Mouse (Mus musculus): ENCODE results near the gene Mcam. TPM values are rescaled to one million over a fixed set of nuclear protein-coding genes. Genes with fewer than 3 reads are reported as not detected.

Mcam gene
- polyA plus RNA-seq, 1 experiment from 2014 or later: 12.0 TPM

- DNase-seq (ENCODE audit: low spot score): no peak
- Histone ChIP-seq H3K9me3 (replicated peaks) (no peaks in the 10 kb centered on the region), H3K27me3 (ENCODE audit: low read depth, poor library complexity, severe bottlenecking) (peaks cover 81% of the 10 kb centered on the region), H3K4me3 (no peak overlapping the region), H3K4me1 (peaks cover 79% of the 10 kb centered on the region), H3K36me3 (0 out of 2 replicates have a peak, but pooled peaks cover 4% of the 10 kb centered on the region), H3K27ac (replicated peaks) (0 out of 2 replicates have a peak overlapping the region, but pooled peaks have one; percentile 92)
- WGBS: 68% methylated on average over 5 of the region's 5 CpGs
These were observed 2.1 kb upstream of the Mcam start for GRCm38 (mm10) chr9:44132200-44132599.

- peak overlapping the region; percentile 59 for H3K4me3 ChIP-seq
- H3K36me3 ChIP-seq: 0 out of 2 replicates have a peak, but pooled peaks cover 6% of the 10 kb centered on the region
- H3K9me3 ChIP-seq (replicated peaks): no peaks in the 10 kb centered on the region
- peak overlapping the region; percentile 78 for H3K27ac ChIP-seq (replicated peaks)
- peaks cover 74% of the 10 kb centered on the region for H3K4me1 ChIP-seq
- peaks cover 82% of the 10 kb centered on the region for H3K27me3 ChIP-seq (ENCODE audit: low read depth, poor library complexity, severe bottlenecking)
- 10% methylated on average over 2 of the region's 2 CpGs for WGBS
- DNase-seq (ENCODE audit: low spot score): no peak
These were observed 982 bp upstream of the Mcam start for GRCm38 (mm10) chr9:44133287-44133686.

- no peak for DNase-seq (ENCODE audit: low spot score)
- Histone ChIP-seq H3K36me3 (peaks cover 19% of the 10 kb centered on the region), H3K9me3 (replicated peaks) (no peaks in the 10 kb centered on the region), H3K27me3 (ENCODE audit: low read depth, poor library complexity, severe bottlenecking) (peaks cover 67% of the 10 kb centered on the region), H3K4me1 (peaks cover 62% of the 10 kb centered on the region), H3K27ac (replicated peaks) (peak overlapping the region; percentile 78), H3K4me3 (peak overlapping the region; percentile 59)
- WGBS: 3% methylated on average over 49 of the region's 49 CpGs
These were observed 822 bp downstream of the Mcam start for GRCm38 (mm10) chr9:44134851-44135730.

- Histone ChIP-seq H3K36me3 (peaks cover 27% of the 10 kb centered on the region), H3K4me3 (peak overlapping the region; percentile 59), H3K4me1 (peaks cover 54% of the 10 kb centered on the region), H3K27me3 (ENCODE audit: low read depth, poor library complexity, severe bottlenecking) (peaks cover 66% of the 10 kb centered on the region), H3K9me3 (replicated peaks) (no peaks in the 10 kb centered on the region), H3K27ac (replicated peaks) (peak overlapping the region; percentile 78; the same call in 1 of the 2 replicates)
- no peak for DNase-seq (ENCODE audit: low spot score)
- WGBS: 69% methylated on average over 7 of the region's 7 CpGs
These were observed 1.6 kb downstream of the Mcam start for GRCm38 (mm10) chr9:44135731-44136411.

GRCm38 (mm10) chr9:44137846-44138245, 3.6 kb downstream of the Mcam start:
- Histone ChIP-seq H3K36me3 (peaks cover 44% of the 10 kb centered on the region), H3K9me3 (replicated peaks) (no peaks in the 10 kb centered on the region), H3K4me3 (no peak overlapping the region), H3K4me1 (peaks cover 37% of the 10 kb centered on the region), H3K27ac (replicated peaks) (no peak overlapping the region), H3K27me3 (ENCODE audit: low read depth, poor library complexity, severe bottlenecking) (peaks cover 46% of the 10 kb centered on the region)
- no peak for DNase-seq (ENCODE audit: low spot score)
- WGBS: 75% methylated on average over 4 of the region's 4 CpGs

- peaks cover 5% of the 10 kb centered on the region; the same call in 1 of the 2 replicates for H3K27me3 ChIP-seq (ENCODE audit: low read depth, poor library complexity, severe bottlenecking)
- H3K4me1 ChIP-seq: peaks cover 19% of the 10 kb centered on the region
- peaks cover 74% of the 10 kb centered on the region for H3K36me3 ChIP-seq
- H3K27ac ChIP-seq (replicated peaks): peak overlapping the region; percentile 46; the same call in 1 of the 2 replicates
- no peak overlapping the region for H3K4me3 ChIP-seq
- DNase-seq (ENCODE audit: low spot score): no peak
- no peaks in the 10 kb centered on the region for H3K9me3 ChIP-seq (replicated peaks)
- WGBS: 58% methylated on average over 5 of the region's 5 CpGs
These were observed 7.7 kb downstream of the Mcam start for GRCm38 (mm10) chr9:44141951-44142350.

GRCm38 (mm10) chr9:44143421-44143820, 9.2 kb downstream of the Mcam start:
- H3K27ac ChIP-seq (replicated peaks): peak overlapping the region; percentile 55

GRCm38 (mm10) chr9:44144023-44144717, 9.9 kb downstream of the Mcam start:
- DNase-seq (ENCODE audit: low spot score): peak; percentile 28
- H3K4me3 ChIP-seq: no peak overlapping the region

More at GRCm38 (mm10) chr9:44143421-44143820, 9.2 kb downstream of the Mcam start:
- Histone ChIP-seq H3K4me3 (no peak overlapping the region), H3K4me1 (peaks cover 19% of the 10 kb centered on the region), H3K9me3 (replicated peaks) (no peaks in the 10 kb centered on the region), H3K27me3 (ENCODE audit: low read depth, poor library complexity, severe bottlenecking) (no peaks in the 10 kb centered on the region), H3K36me3 (peaks cover 78% of the 10 kb centered on the region)
- 72% methylated on average over 5 of the region's 5 CpGs for WGBS
- no peak for DNase-seq (ENCODE audit: low spot score)

GRCm38 (mm10) chr9:44144718-44145060, 10.4 kb downstream of the Mcam start:
- Histone ChIP-seq H3K36me3 (peaks cover 82% of the 10 kb centered on the region), H3K9me3 (replicated peaks) (no peaks in the 10 kb centered on the region), H3K4me3 (no peak overlapping the region), H3K27me3 (ENCODE audit: low read depth, poor library complexity, severe bottlenecking) (no peaks in the 10 kb centered on the region), H3K4me1 (peaks cover 17% of the 10 kb centered on the region), H3K27ac (replicated peaks) (no peak overlapping the region)
- DNase-seq (ENCODE audit: low spot score): no peak

More at GRCm38 (mm10) chr9:44144023-44144717, 9.9 kb downstream of the Mcam start:
- Histone ChIP-seq H3K27me3 (ENCODE audit: low read depth, poor library complexity, severe bottlenecking) (no peaks in the 10 kb centered on the region), H3K9me3 (replicated peaks) (no peaks in the 10 kb centered on the region), H3K4me1 (peaks cover 19% of the 10 kb centered on the region), H3K36me3 (peaks cover 82% of the 10 kb centered on the region), H3K27ac (replicated peaks) (0 out of 2 replicates have a peak overlapping the region, but pooled peaks have one; percentile 13)
- 25% methylated on average over 7 of the region's 8 CpGs for WGBS

GRCm38 (mm10) chr9:44147290-44147689, 13.0 kb downstream of the Mcam start:
- WGBS: 71% methylated on average over 3 of the region's 3 CpGs
- Histone ChIP-seq H3K36me3 (peaks cover 82% of the 10 kb centered on the region), H3K4me3 (no peak overlapping the region), H3K27ac (replicated peaks) (no peak overlapping the region), H3K4me1 (peaks cover 17% of the 10 kb centered on the region), H3K27me3 (ENCODE audit: low read depth, poor library complexity, severe bottlenecking) (no peaks in the 10 kb centered on the region), H3K9me3 (replicated peaks) (no peaks in the 10 kb centered on the region)
- DNase-seq (ENCODE audit: low spot score): no peak

GRCm38 (mm10) chr9:44159886-44160285, 25.6 kb downstream of the Mcam start:
- Histone ChIP-seq H3K36me3 (peaks cover 88% of the 10 kb centered on the region), H3K27me3 (ENCODE audit: low read depth, poor library complexity, severe bottlenecking) (no peaks in the 10 kb centered on the region), H3K4me1 (no peaks in the 10 kb centered on the region), H3K9me3 (replicated peaks) (no peaks in the 10 kb centered on the region), H3K4me3 (no peak overlapping the region), H3K27ac (replicated peaks) (no peak overlapping the region)
- DNase-seq (ENCODE audit: low spot score): no peak
- 94% methylated on average over 3 of the region's 3 CpGs for WGBS

GRCm38 (mm10) chr9:44168931-44169330, 34.7 kb downstream of the Mcam start:
- Histone ChIP-seq H3K27me3 (ENCODE audit: low read depth, poor library complexity, severe bottlenecking) (no peaks in the 10 kb centered on the region), H3K9me3 (replicated peaks) (no peaks in the 10 kb centered on the region), H3K36me3 (peaks cover 91% of the 10 kb centered on the region), H3K4me1 (no peaks in the 10 kb centered on the region), H3K27ac (replicated peaks) (no peak overlapping the region), H3K4me3 (no peak overlapping the region)
- WGBS: 89% methylated on average over 5 of the region's 5 CpGs
- no peak for DNase-seq (ENCODE audit: low spot score)

Data from midbrain, embryonic 10.5 days (tissue).